Comparison of ENCODE assay signal across 8 mouse cellular contexts in genomic region chr13:97253418-97253981, GRCm38 (mm10). TPM values are rescaled to one million over a fixed set of nuclear protein-coding genes. Genes with fewer than 3 reads are reported as not detected.
A peak's percentile ranks its signal among the peaks of the same experiment; 100 is the strongest.
DNase-seq lines count a peak whose midpoint lies in the region; ATAC-seq and TF ChIP-seq lines count a peak whose summit lies in the region.

No protein-coding gene starts in this region.

- 46% methylated on average over 6 of the region's 6 CpGs for WGBS in forebrain, embryonic 14.5 days
- 50% methylated on average over 6 of the region's 6 CpGs for WGBS in liver, embryonic 16.5 days (ENCODE audit: insufficient replicate concordance)

- peaks cover 7 to 25% of the 10 kb centered on the region in 2 experiments; a peak in 3 of 4 replicates for H3K4me1 ChIP-seq in ES-E14 (ENCODE audit: control insufficient read depth in 2 of 2, insufficient read depth in 2 of 2, low read length in 2 of 2, poor library complexity in 1 of 2)
- H3K4me1 ChIP-seq in forebrain, embryonic 14.5 days (ENCODE audit: control insufficient read depth, insufficient read depth, low read length), result peaks cover 79% of the 10 kb centered on the region
- H3K4me1 ChIP-seq in liver, embryonic 16.5 days (ENCODE audit: control insufficient read depth, low read depth, low read length), result no peaks in the 10 kb centered on the region; the same call in 1 of the 2 replicates

- DNase-seq in ES-E14 (ENCODE audit: low read depth, low spot score), result no peak
- peak; percentile 75 for DNase-seq in brain, adult 2 months (ENCODE audit: low read depth, low spot score)
- DNase-seq in forebrain, embryonic 14.5 days (ENCODE audit: low spot score), result peak; percentile 66
- no peak for DNase-seq in c-Kit-positive CD71-positive TER-119-positive erythroid progenitor cells, embryonic 14.5 days (ENCODE audit: low spot score)
- DNase-seq in left cerebral cortex, postnatal 25 days (ENCODE audit: low spot score in 2 of 2), result no peak
- no peak for DNase-seq in adrenal gland, adult 8-10 months
- no peak for DNase-seq in kidney, postnatal 25 days

- H3K4me3 ChIP-seq in ES-E14 (ENCODE audit: insufficient read depth in 1 of 2, low read depth in 1 of 2, low read length in 2 of 2, poor library complexity in 1 of 2, severe bottlenecking in 1 of 2), result no peak overlapping the region
- no peak overlapping the region for H3K4me3 ChIP-seq in forebrain, embryonic 14.5 days (ENCODE audit: low read depth, low read length)
- no peak overlapping the region for H3K4me3 ChIP-seq in liver, embryonic 16.5 days (ENCODE audit: low read depth, low read length)

- H3K27me3 ChIP-seq in forebrain, embryonic 14.5 days (replicated peaks; ENCODE audit: control insufficient read depth, insufficient read depth, low read length), result no peaks in the 10 kb centered on the region
- H3K27me3 ChIP-seq in liver, embryonic 16.5 days (ENCODE audit: control insufficient read depth, insufficient read depth, low read depth, low read length), result no peaks in the 10 kb centered on the region

- no peak overlapping the region for H3K4me2 ChIP-seq in forebrain, embryonic 14.5 days (ENCODE audit: low read length)
- no peak overlapping the region for H3K4me2 ChIP-seq in liver, embryonic 16.5 days (ENCODE audit: low read depth, low read length)

- H3K36me3 ChIP-seq in ES-E14 (ENCODE audit: control insufficient read depth, insufficient read depth, low read length, poor library complexity, severe bottlenecking), result peaks cover 32% of the 10 kb centered on the region
- peaks cover 46% of the 10 kb centered on the region for H3K36me3 ChIP-seq in forebrain, embryonic 14.5 days (ENCODE audit: control insufficient read depth, insufficient read depth, low read length)
- no peaks in the 10 kb centered on the region for H3K36me3 ChIP-seq in liver, embryonic 16.5 days (ENCODE audit: control insufficient read depth, insufficient read depth)

- no peaks in the 10 kb centered on the region for H3K9me3 ChIP-seq in ES-E14 (ENCODE audit: control insufficient read depth, insufficient read depth, low read depth, low read length)
- no peaks in the 10 kb centered on the region for H3K9me3 ChIP-seq in forebrain, embryonic 14.5 days (replicated peaks; ENCODE audit: control insufficient read depth, low read length)
- no peaks in the 10 kb centered on the region for H3K9me3 ChIP-seq in liver, embryonic 16.5 days (replicated peaks; ENCODE audit: control insufficient read depth, low read length)

- H3K9ac ChIP-seq in ES-E14 (ENCODE audit: insufficient read depth, low read depth, low read length, poor library complexity, severe bottlenecking), result no peak overlapping the region
- no peak overlapping the region for H3K9ac ChIP-seq in forebrain, embryonic 14.5 days (ENCODE audit: low read length)
- no peak overlapping the region for H3K9ac ChIP-seq in liver, embryonic 16.5 days (ENCODE audit: low read depth, low read length)

- intact Hi-C loops in left cerebral cortex, postnatal 25 days (cut with DNase I), result no loop called here

- in situ Hi-C loops in ES-E14 (cut with MboI; ENCODE audit: low sequenced_read_pairs in 2 of 2, unreplicated experiment in 2 of 2), result no loop called here

- no peak for ATAC-seq in forebrain, embryonic 14.5 days
- ATAC-seq in liver, embryonic 16.5 days (ENCODE audit: low read depth), result peak; percentile 21; the same call in 1 of the 2 replicates

- H3K27ac ChIP-seq in ES-E14 (ENCODE audit: insufficient read depth, low read depth, low read length, poor library complexity, severe bottlenecking), result peak overlapping the region; percentile 14; the same call in 1 of the 2 replicates
- peak overlapping the region; percentile 65; the same call in 1 of the 2 replicates for H3K27ac ChIP-seq in forebrain, embryonic 14.5 days (ENCODE audit: low read depth, low read length)
- no peak overlapping the region for H3K27ac ChIP-seq in liver, embryonic 16.5 days (ENCODE audit: low read length)

TF ChIP-seq in ES-E14, 5 proteins besides CTCF, POLR2A, EP300 and RAD21:
- TF ChIP-seq MAFK (IDR thresholded peaks at IDR 0.05; ENCODE audit: insufficient read depth, low read depth, low read length) (no peak), CHD2 (IDR thresholded peaks at IDR 0.05; ENCODE audit: low read depth, low read length) (no peak), ZNF384 (IDR thresholded peaks at IDR 0.05; ENCODE audit: low read depth, low read length) (no peak), HCFC1 (IDR thresholded peaks at IDR 0.05; ENCODE audit: borderline replicate concordance, insufficient read depth, low read length) (no peak), ZC3H11A (IDR thresholded peaks at IDR 0.05; ENCODE audit: borderline replicate concordance, low read depth, low read length) (no peak)
TF ChIP-seq in ES-E14: peak in this region for 0.

RNA-seq across cellular contexts. Expression of gene Enc1, which starts 12.6 kb away (rescaled TPM):
- total RNA-seq in ES-E14 (2012; rRNA removed), result 63.1 and 73.6 TPM in 2 replicates
- 89.5 and 96.5 TPM in 2 replicates for polyA plus RNA-seq in forebrain, embryonic 14.5 days (2014; fragmentation: Nextera tagmentation; extraction: Ambion mirVana)
- polyA plus RNA-seq in liver, embryonic 16.5 days (2015; fragmentation: Nextera tagmentation; extraction: Ambion mirVana), result 0.76 and 0.86 TPM in 2 replicates
- 100 to 1,000 TPM; 573 to 716 TPM for total RNA-seq in left cerebral cortex, postnatal 25 days (2021)
- total RNA-seq in adrenal gland, adult 8-10 months (2022), result 1 to 10 TPM; 4.3 to 8.7 (median 7.9) TPM

RNA-seq across cellular contexts. Expression of gene Hexb, which starts 55.3 kb away (rescaled TPM):
- 82.5 and 144 TPM in 2 replicates for total RNA-seq in ES-E14 (2012; rRNA removed)
- 38.0 and 41.9 TPM in 2 replicates for polyA plus RNA-seq in forebrain, embryonic 14.5 days (2014; fragmentation: Nextera tagmentation; extraction: Ambion mirVana)
- polyA plus RNA-seq in liver, embryonic 16.5 days (2015; fragmentation: Nextera tagmentation; extraction: Ambion mirVana), result 29.5 and 32.2 TPM in 2 replicates
- total RNA-seq in left cerebral cortex, postnatal 25 days (2021), result 100 to 1,000 TPM; 108 to 122 TPM
- 10 to 100 TPM; 34.1 to 72.0 (median 50.7) TPM for total RNA-seq in adrenal gland, adult 8-10 months (2022)

Comparison
In these comparisons a context has a peak if more than half of its experiments do, and no peak if none do; other contexts are left out.
1. DNase-seq: peak in brain, adult 2 months (single experiment) and forebrain, embryonic 14.5 days (single experiment); none in ES-E14 (single experiment), c-Kit-positive CD71-positive TER-119-positive erythroid progenitor cells, embryonic 14.5 days (single experiment), left cerebral cortex, postnatal 25 days (0 of 2), adrenal gland, adult 8-10 months (single experiment) and kidney, postnatal 25 days (0 of 2).